Mouse (Mus musculus) WW6 (cell line): Measurements from ENCODE around the gene Trmo.

ENCODE experiments used
- DNase-seq: peaks from one replicate; pipeline ENCODE4 v3.0.0-alpha.2; 2013; ENCODE audit warnings: low read depth, low spot score

Trmo gene

DNA sequence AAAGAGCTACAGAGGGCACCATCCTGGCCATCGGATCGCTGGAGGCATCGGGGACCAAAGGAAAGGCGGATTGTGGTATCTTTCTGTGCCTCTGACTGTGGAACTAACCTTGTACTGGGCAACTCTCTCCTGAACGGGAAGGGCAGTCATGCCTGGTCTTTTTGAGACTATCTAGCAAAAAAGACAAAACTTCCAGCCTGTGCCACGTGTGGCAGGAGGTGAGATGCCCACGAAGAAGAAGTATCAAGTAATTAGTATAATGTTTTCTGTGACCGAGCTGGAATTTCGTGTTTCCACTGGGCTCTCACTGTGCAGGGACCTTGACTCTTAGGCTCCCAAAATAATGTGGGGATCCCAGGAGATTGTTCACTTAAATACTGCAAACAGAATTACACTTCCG, 50.2 kb downstream of the Trmo start:
- no peak for DNase-seq

- no peak for DNase-seq
Observed at GRCm38 (mm10) chr4:46337990-46338389, 51.2 kb downstream of the Trmo start.

DNA sequence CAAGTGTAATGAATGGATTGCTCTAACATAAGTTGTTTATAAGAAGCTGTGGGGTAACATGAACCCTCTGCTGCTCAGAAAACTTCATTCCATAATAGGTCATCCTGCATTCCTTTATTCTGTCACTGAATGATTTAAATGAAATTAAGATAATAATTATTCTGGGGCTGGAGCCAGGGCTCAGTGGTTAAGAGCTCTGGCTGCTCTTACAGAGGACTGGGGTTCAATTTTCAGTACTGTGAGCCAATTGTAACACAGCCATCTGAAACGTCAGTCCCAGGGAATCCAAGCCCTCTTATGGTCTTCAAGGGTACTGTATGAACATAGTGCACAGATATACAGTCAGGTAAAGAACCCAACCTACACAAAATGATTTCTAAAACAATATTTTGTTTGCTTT, 53.4 kb downstream of the Trmo start:
- no peak for DNase-seq

- no peak for DNase-seq
Observed at GRCm38 (mm10) chr4:46328906-46329305, 60.3 kb downstream of the Trmo start.
